Mouse (Mus musculus) heart, adult 2 months (tissue): ENCODE results near the gene Foxd3.

Experiments used
- CTCF ChIP-seq: fragments of 200-600 bp; IDR thresholded peaks from 2 replicates; pipeline ENCODE4 v1.8.1; 2022; ENCODE audit warnings: antibody characterized with exemption, mild to moderate bottlenecking, moderate library complexity
- EP300 ChIP-seq: fragments of 200-500 bp; IDR thresholded peaks from 2 replicates; pipeline ENCODE4 v1.6.1; 2011; ENCODE audit warnings: low read depth, low read length, control low read depth; ENCODE audit not compliant: insufficient read depth
- POLR2A ChIP-seq: fragments of 200-500 bp; IDR thresholded peaks from 2 replicates; pipeline ENCODE4 v1.6.1; 2011; ENCODE audit warnings: mild to moderate bottlenecking, low read depth, low read length, control low read depth; ENCODE audit not compliant: insufficient read depth

- TF ChIP-seq EP300 (no peak), CTCF (no peak), POLR2A (no peak)
These were observed 6.3 kb downstream of the Foxd3 start for GRCm38 (mm10) chr4:99662431-99662830.
